Mouse (Mus musculus): ENCODE data around the gene Upf1. TPM values are rescaled to one million over a fixed set of nuclear protein-coding genes. Genes with fewer than 3 reads are reported as not detected.

Gene Upf1
- polyA plus RNA-seq, 1 experiment from 2014 or later: 6.8 TPM

DNA sequence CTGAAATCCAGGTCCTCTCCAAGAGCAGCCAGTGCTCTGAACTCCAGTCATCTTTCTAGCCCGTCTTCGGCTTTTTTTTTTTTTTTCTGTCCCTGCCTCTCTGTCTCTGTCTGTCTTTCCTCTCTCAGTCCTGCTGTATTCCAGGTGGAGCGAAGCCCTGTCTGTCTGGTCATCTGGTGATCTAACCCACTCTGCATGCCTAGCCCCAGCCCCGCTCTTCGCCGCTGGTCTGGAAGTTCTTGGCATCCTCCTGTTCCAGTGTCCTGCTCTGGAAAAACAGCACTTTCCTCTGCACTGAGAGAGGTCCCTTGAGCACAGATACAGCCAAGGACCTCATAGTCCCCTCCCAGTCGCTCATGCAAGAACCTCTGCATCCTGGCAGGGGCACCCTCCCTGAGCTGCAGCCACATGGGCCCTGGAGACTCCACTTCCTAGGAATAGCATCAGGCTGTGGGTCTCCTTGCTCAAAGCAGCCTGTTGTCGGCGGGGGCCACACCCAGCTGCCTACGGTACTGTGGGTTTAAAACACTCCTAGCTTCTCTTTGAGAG, 8.5 kb upstream of the Upf1 start:
- no peak overlapping the region for H3K27ac ChIP-seq (ENCODE audit: low read length)
- 68% methylated on average over 10 of the region's 10 CpGs for WGBS
- H3K4me1 ChIP-seq (ENCODE audit: control insufficient read depth, insufficient read depth, low read length): peaks cover 4% of the 10 kb centered on the region; the same call in 1 of the 2 replicates
- no peak overlapping the region for H3K4me3 ChIP-seq (ENCODE audit: low read length)
- no peaks in the 10 kb centered on the region for H3K9me3 ChIP-seq (ENCODE audit: control insufficient read depth, low read length)
- H3K9ac ChIP-seq (ENCODE audit: low read depth, low read length): no peak overlapping the region
- no peaks in the 10 kb centered on the region for H3K27me3 ChIP-seq (replicated peaks; ENCODE audit: control insufficient read depth, insufficient read depth, low read length)
- H3K36me3 ChIP-seq (ENCODE audit: control insufficient read depth, insufficient read depth, low read length): no peaks in the 10 kb centered on the region
- no peak for ATAC-seq
- no peak overlapping the region for H3K4me2 ChIP-seq (ENCODE audit: low read depth, low read length)

DNA sequence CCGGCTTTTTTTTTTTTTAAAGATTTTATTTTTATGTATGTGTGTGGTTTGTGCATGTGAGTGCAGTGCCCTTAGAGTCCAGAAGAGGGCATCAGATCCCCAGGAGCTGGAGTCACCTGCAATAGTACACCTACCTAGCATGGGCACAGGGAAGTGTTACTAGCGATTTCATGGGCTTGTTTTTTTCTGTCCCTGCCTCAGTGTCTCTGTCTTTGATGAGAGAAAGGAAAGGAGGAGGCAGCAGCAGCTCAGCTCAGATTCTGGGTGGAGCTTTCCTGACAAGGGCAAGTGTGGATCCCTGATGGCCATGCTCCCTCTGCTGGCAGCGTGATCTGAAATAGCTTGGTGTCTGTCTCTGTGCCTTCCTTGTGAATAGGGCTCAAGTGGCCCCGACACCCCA, 7.7 kb upstream of the Upf1 start:
- ATAC-seq: no peak
- Histone ChIP-seq H3K9me3 (ENCODE audit: control insufficient read depth, low read length) (no peaks in the 10 kb centered on the region), H3K4me1 (ENCODE audit: control insufficient read depth, insufficient read depth, low read length) (peaks cover 4% of the 10 kb centered on the region; the same call in 1 of the 2 replicates), H3K4me2 (ENCODE audit: low read depth, low read length) (no peak overlapping the region), H3K36me3 (ENCODE audit: control insufficient read depth, insufficient read depth, low read length) (no peaks in the 10 kb centered on the region), H3K4me3 (ENCODE audit: low read length) (no peak overlapping the region), H3K9ac (ENCODE audit: low read depth, low read length) (no peak overlapping the region), H3K27me3 (replicated peaks; ENCODE audit: control insufficient read depth, insufficient read depth, low read length) (no peaks in the 10 kb centered on the region), H3K27ac (ENCODE audit: low read length) (no peak overlapping the region)
- WGBS: 62% methylated on average over 4 of the region's 4 CpGs

- 21% methylated on average over 3 of the region's 3 CpGs for WGBS
- Histone ChIP-seq H3K27ac (ENCODE audit: low read length) (no peak overlapping the region), H3K4me1 (ENCODE audit: control insufficient read depth, insufficient read depth, low read length) (peaks cover 3% of the 10 kb centered on the region), H3K27me3 (replicated peaks; ENCODE audit: control insufficient read depth, insufficient read depth, low read length) (no peaks in the 10 kb centered on the region), H3K4me3 (ENCODE audit: low read length) (no peak overlapping the region), H3K9ac (ENCODE audit: low read depth, low read length) (no peak overlapping the region), H3K9me3 (ENCODE audit: control insufficient read depth, low read length) (no peaks in the 10 kb centered on the region), H3K36me3 (ENCODE audit: control insufficient read depth, insufficient read depth, low read length) (no peaks in the 10 kb centered on the region), H3K4me2 (ENCODE audit: low read depth, low read length) (no peak overlapping the region)
- no peak for ATAC-seq
Measured at GRCm38 (mm10) chr8:70359411-70359810, 6.3 kb upstream of the Upf1 start.

DNA sequence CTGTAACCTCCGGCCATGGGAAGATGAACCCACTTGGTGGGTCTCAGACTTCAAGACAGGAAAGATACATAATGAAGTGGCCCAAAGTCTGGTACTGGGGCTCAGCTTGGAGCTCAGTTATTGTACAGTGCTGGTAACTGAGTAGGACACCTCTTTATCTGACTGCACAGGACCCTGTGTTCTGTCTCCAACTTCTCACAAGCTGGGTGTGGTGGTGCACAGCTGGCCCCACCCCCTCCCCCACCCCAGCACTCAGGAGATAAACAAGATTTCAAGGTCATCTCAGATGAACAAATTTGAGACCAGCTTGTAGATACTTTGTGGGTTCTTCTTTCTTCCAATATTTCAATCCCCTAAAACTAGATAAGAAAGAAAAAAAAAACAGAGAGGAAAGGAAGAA, 3.0 kb upstream of the Upf1 start:
- Histone ChIP-seq H3K36me3 (ENCODE audit: control insufficient read depth, insufficient read depth, low read length) (no peaks in the 10 kb centered on the region), H3K4me2 (ENCODE audit: low read depth, low read length) (no peak overlapping the region), H3K9me3 (ENCODE audit: control insufficient read depth, low read length) (no peaks in the 10 kb centered on the region), H3K4me1 (ENCODE audit: control insufficient read depth, insufficient read depth, low read length) (peaks cover 19% of the 10 kb centered on the region), H3K27ac (ENCODE audit: low read length) (no peak overlapping the region), H3K9ac (ENCODE audit: low read depth, low read length) (no peak overlapping the region), H3K27me3 (replicated peaks; ENCODE audit: control insufficient read depth, insufficient read depth, low read length) (no peaks in the 10 kb centered on the region), H3K4me3 (ENCODE audit: low read length) (no peak overlapping the region)
- WGBS: 78% methylated on average over 1 of the region's 1 CpGs
- no peak for ATAC-seq

GRCm38 (mm10) chr8:70354004-70354403, 926 bp upstream of the Upf1 start:
- peaks cover 35% of the 10 kb centered on the region for H3K4me1 ChIP-seq (ENCODE audit: control insufficient read depth, insufficient read depth, low read length)
- peak overlapping the region; percentile 74 for H3K9ac ChIP-seq (ENCODE audit: low read depth, low read length)
- peak overlapping the region; percentile 99 for H3K4me3 ChIP-seq (ENCODE audit: low read length)
- H3K27ac ChIP-seq (ENCODE audit: low read length): peak overlapping the region; percentile 74
- no peaks in the 10 kb centered on the region for H3K27me3 ChIP-seq (replicated peaks; ENCODE audit: control insufficient read depth, insufficient read depth, low read length)
- no peak for ATAC-seq
- H3K36me3 ChIP-seq (ENCODE audit: control insufficient read depth, insufficient read depth, low read length): 0 out of 2 replicates have a peak, but pooled peaks cover under 1% of the 10 kb centered on the region
- 54% methylated on average over 4 of the region's 4 CpGs for WGBS
- H3K4me2 ChIP-seq (ENCODE audit: low read depth, low read length): peak overlapping the region; percentile 75
- no peaks in the 10 kb centered on the region for H3K9me3 ChIP-seq (ENCODE audit: control insufficient read depth, low read length)

- Histone ChIP-seq H3K36me3 (ENCODE audit: control insufficient read depth, insufficient read depth, low read length) (0 out of 2 replicates have a peak, but pooled peaks cover 5% of the 10 kb centered on the region), H3K4me1 (ENCODE audit: control insufficient read depth, insufficient read depth, low read length) (peaks cover 46% of the 10 kb centered on the region), H3K4me2 (ENCODE audit: low read depth, low read length) (peak overlapping the region; percentile 90), H3K27ac (ENCODE audit: low read length) (peak overlapping the region; percentile 83), H3K9me3 (ENCODE audit: control insufficient read depth, low read length) (no peaks in the 10 kb centered on the region), H3K4me3 (ENCODE audit: low read length) (peak overlapping the region; percentile 99), H3K9ac (ENCODE audit: low read depth, low read length) (peak overlapping the region; percentile 97), H3K27me3 (replicated peaks; ENCODE audit: control insufficient read depth, insufficient read depth, low read length) (no peaks in the 10 kb centered on the region)
- WGBS: under 1% methylated on average over 61 of the region's 64 CpGs
- ATAC-seq: peak; percentile 42
Measured at GRCm38 (mm10) chr8:70352657-70353151, 374 bp downstream of the Upf1 start.

- Histone ChIP-seq H3K4me1 (ENCODE audit: control insufficient read depth, insufficient read depth, low read length) (peaks cover 46% of the 10 kb centered on the region), H3K27me3 (replicated peaks; ENCODE audit: control insufficient read depth, insufficient read depth, low read length) (no peaks in the 10 kb centered on the region), H3K4me2 (ENCODE audit: low read depth, low read length) (peak overlapping the region; percentile 90), H3K9ac (ENCODE audit: low read depth, low read length) (peak overlapping the region; percentile 97), H3K9me3 (ENCODE audit: control insufficient read depth, low read length) (no peaks in the 10 kb centered on the region), H3K27ac (ENCODE audit: low read length) (peak overlapping the region; percentile 83; the same call in 1 of the 2 replicates), H3K36me3 (ENCODE audit: control insufficient read depth, insufficient read depth, low read length) (0 out of 2 replicates have a peak, but pooled peaks cover 5% of the 10 kb centered on the region), H3K4me3 (ENCODE audit: low read length) (peak overlapping the region; percentile 99)
- no peak for ATAC-seq
- whole genome bisulfite sequencing: 21% methylated on average over 3 of the region's 3 CpGs
Measured at GRCm38 (mm10) chr8:70352000-70352384, 1.1 kb downstream of the Upf1 start.

GRCm38 (mm10) chr8:70351035-70351999, 1.8 kb downstream of the Upf1 start:
- H3K4me2 ChIP-seq (ENCODE audit: low read depth, low read length): peak overlapping the region; percentile 90
- H3K36me3 ChIP-seq (ENCODE audit: control insufficient read depth, insufficient read depth, low read length): 0 out of 2 replicates have a peak, but pooled peaks cover 5% of the 10 kb centered on the region
- no peaks in the 10 kb centered on the region for H3K9me3 ChIP-seq (ENCODE audit: control insufficient read depth, low read length)
- 0 out of 2 replicates have a peak overlapping the region, but pooled peaks have one; percentile 14 for H3K27ac ChIP-seq (ENCODE audit: low read length)
- peak overlapping the region; percentile 99 for H3K4me3 ChIP-seq (ENCODE audit: low read length)
- peaks cover 46% of the 10 kb centered on the region for H3K4me1 ChIP-seq (ENCODE audit: control insufficient read depth, insufficient read depth, low read length)
- no peak for ATAC-seq
- H3K27me3 ChIP-seq (replicated peaks; ENCODE audit: control insufficient read depth, insufficient read depth, low read length): no peaks in the 10 kb centered on the region
- WGBS: 30% methylated on average over 15 of the region's 15 CpGs
- H3K9ac ChIP-seq (ENCODE audit: low read depth, low read length): peak overlapping the region; percentile 97

DNA sequence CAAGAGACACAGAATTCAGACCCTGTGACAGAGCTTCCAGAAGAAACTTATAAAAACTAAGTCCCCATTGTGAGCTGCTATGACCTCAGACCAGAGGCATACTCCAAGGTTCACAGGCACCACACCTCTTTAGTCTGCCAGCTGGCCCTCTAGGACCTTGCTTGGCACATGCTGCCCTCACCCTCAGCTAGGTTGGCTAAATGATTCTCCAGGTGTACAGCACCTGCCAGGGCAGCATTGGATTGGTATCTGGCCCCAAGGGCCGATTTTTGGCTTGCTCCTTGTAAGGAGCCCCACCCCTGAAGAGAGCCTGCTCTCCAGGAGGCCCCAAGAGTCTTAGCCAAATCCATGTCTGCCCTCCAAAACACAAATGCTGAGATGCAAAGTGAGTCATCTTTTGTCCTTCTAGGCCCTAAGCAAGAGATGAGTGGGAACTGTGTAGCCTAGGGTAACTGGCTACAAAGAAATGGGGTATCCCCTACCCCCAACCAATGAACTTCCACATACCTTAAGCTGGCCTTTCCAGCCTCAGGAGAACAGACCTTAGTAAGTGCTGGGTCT, 5.1 kb downstream of the Upf1 start:
- H3K4me3 ChIP-seq (ENCODE audit: low read length): no peak overlapping the region
- peaks cover 5% of the 10 kb centered on the region; the same call in 1 of the 2 replicates for H3K36me3 ChIP-seq (ENCODE audit: control insufficient read depth, insufficient read depth, low read length)
- no peaks in the 10 kb centered on the region for H3K9me3 ChIP-seq (ENCODE audit: control insufficient read depth, low read length)
- 88% methylated on average over 1 of the region's 1 CpGs for WGBS
- peaks cover 38% of the 10 kb centered on the region for H3K4me1 ChIP-seq (ENCODE audit: control insufficient read depth, insufficient read depth, low read length)
- no peak for ATAC-seq
- H3K4me2 ChIP-seq (ENCODE audit: low read depth, low read length): no peak overlapping the region
- no peak overlapping the region for H3K27ac ChIP-seq (ENCODE audit: low read length)
- no peaks in the 10 kb centered on the region for H3K27me3 ChIP-seq (replicated peaks; ENCODE audit: control insufficient read depth, insufficient read depth, low read length)
- H3K9ac ChIP-seq (ENCODE audit: low read depth, low read length): no peak overlapping the region

Measured in intestine, embryonic 16.5 days (tissue).